Mouse (Mus musculus) spleen, adult 12 weeks (tissue): ENCODE measurements around the gene Dmrtb1.

ENCODE experiments used
- DNase-seq: peaks from one replicate; pipeline ENCODE4 v3.0.0; 2022; ENCODE audit warnings: low spot score

The Dmrtb1 gene

GRCm38 (mm10) chr4:107681099-107681849, 2.8 kb downstream of the Dmrtb1 start:
- no peak for DNase-seq

DNA sequence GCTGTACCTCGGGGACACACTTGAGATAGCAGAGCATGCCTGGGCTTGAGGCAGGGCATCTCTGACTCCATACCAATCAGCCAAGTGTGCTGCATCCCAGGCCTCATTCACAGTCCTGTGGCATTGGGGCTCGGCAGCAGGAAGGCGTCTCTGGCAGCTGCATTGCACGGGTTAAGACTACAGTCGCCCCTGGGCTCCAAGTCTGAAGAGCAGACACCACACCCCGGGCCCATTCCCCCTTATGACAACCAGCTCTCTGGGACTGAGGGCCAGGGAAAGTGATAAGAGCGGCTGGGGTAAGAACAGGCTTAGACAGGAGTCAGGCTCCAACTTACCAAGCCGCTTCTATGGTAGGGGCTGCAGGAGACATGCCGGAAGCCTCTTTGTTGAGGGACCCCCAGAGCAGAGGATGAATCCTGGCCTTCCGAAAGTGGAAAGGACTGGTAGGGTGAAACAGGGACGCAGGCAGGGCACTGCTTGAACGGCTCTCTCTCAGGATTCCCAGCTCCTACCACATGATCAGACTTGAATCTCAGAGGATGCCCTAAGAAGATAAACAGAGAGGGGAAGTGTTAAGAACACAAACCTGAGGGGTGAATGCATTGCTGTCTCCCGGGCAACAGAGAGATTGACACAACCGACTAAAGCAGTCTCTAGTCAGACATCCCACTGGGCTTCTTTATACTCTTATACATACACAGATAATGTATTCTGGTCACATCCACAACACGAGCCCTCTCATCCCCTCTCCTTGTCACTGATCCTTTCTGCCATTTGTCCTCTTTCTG, 3.5 kb downstream of the Dmrtb1 start:
- DNase-seq, result no peak

DNA sequence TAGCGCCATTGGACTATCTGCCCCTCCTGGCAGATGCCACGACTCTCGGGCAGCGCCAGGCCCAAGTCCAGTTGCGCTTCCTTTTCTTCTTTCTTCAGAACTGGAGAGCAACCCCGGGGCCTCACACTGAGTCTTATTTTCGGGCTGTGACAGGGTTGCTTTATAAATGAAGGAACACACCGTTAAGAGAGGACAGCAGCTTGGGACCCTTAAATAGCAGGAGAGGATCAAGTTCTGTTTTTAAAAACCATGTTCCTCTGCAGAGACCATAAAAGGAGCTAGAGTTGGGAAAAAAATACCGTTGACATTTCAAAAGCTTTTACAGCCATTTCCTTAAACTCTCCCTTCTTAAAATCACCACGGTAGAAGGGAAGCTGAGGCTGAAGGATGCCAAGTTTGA, 8.4 kb downstream of the Dmrtb1 start:
- no peak for DNase-seq

GRCm38 (mm10) chr4:107674322-107674644, 9.7 kb downstream of the Dmrtb1 start:
- DNase-seq, result no peak

GRCm38 (mm10) chr4:107673638-107674321, 10.2 kb downstream of the Dmrtb1 start:
- peak; percentile 51 for DNase-seq

- no peak for DNase-seq
Observed at GRCm38 (mm10) chr4:107670731-107671130, 13.3 kb downstream of the Dmrtb1 start.

DNA sequence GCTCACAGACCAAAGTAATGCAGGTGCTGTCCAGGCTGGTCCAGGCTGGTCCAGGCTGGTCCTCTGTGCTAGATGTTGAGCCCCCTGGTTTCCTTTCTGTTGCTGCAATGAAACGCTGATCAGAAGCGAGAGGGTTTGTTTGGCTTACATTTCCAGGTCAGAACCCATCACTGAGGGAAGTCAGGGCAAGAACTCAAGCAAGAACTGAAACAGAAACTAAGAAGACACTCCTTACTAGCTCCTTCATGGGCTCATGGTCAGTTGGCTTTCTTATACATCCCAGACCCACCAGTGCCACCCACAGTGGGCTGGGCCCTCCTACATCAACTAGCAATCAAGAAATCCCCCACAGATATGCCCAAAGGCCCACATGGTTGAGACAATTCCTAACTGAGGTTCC, 15.5 kb downstream of the Dmrtb1 start:
- DNase-seq, result no peak

DNA sequence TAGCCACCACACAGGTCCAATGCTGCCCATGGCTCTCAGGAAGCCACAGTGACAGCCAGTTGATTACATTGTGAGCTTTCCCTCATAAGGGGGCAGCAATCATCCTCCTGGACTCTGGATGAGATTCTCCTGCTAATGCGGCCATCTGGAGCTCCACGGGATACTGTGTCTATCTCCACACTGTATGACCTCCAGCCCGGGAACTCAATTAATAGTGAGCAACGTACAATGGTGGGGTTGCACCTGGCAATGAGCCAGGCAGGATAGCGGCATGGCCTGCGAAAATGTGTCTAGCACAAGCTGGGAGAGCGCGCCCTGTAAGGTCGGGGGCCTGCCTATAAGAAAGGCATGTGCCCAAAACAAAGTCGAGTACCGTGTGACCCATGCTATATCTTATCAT, 23.4 kb downstream of the Dmrtb1 start:
- DNase-seq, result no peak

DNA sequence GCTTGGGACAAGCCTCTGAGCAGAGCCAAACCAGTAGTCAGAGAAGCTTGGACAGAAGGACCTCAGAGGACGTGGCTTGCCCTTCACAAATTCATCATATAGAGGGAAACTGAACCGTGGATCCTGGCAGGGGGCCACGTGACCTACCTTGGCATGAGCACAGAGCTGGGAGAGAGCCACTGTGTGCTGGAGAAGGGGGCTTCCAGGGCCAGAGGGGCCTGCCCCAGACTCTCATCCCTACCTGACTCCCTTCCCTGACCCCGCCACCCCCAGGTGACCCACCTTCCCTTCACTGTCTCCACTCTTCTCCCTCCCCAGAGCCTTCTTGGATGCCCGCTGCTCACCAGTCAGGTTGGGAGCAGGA, 30.8 kb downstream of the Dmrtb1 start:
- no peak for DNase-seq

DNA sequence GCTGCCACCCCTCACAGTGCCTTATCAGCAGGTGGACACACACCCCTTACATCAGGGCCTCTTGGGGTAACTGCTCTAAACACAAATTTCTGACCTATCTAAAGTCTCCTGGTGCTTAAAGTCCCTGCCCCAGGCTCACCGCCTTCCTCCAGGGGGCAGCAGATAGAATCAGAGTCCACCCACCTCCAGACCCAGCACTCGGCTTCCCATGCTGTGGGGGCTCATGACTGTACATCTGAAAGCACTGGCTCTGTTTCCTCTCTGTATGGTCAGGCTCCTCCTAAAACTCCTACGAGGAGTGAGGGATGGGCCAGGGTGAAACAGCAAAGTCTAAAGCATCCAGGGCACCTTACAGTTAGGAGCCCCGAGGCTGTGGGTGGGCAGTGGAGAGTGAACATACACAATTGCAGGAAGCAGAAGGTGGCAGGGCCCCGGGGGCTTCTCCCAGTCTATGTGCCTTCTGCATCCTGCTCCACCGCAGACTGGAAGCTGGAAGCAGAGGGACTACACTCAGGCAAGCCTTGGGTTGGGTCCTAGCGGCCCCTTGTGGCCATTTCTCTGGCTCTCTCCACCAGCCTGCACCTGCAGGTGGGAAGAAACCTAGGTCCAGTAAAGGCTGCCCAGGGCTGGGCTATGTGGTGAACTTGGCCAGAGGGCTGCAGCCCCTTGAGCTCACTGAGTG, 31.3 kb downstream of the Dmrtb1 start:
- peak; percentile 12 for DNase-seq

DNA sequence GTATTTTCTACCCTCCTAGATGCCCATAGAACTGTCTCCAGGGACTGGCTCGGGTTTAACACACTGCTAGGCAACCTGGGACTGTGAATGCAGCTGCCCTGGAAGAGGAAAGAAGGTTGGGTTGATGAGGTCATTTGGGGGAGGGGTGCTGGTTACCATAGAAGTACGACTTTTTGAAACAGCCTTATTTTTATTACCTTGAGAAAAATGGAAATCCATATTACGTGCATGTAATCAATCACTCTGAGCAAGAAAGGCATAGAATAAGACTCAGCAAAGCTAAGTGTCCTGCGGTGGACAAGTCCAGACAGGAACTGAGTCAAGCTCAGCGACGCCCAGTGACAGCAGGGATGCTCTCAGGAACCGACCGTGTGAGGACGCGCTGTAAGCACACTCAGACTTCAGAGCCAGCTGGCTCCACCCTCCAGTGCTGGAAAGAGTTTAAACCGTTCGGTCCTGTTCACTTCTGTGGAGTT, 33.0 kb downstream of the Dmrtb1 start:
- no peak for DNase-seq

DNA sequence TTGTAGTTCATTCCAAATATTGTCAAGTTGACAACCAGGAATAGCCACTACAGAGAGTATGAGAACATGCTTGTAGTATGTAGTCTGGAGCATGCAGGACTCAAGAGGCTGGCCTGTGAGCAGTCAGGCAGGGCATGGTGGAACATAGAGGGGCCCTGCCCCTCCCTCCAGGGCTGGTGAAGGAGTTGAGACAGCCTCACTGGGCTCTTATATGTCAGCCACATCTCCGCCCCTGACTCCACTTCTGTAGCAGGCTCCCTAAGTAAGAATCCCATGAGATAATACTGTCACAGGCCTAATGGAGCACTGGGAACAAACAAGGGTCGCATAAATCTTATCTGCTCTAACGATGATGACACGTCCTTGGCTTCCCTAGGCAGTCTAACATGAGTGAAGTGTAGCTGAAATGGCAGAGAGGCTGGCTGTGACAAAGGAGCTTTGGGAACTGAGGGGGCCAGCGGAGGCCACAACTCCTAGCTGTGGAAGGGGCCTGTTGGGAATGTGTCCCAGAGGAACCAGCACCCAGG, 35.0 kb downstream of the Dmrtb1 start:
- no peak for DNase-seq

- DNase-seq, result no peak
Observed at GRCm38 (mm10) chr4:107641624-107642023, 42.4 kb downstream of the Dmrtb1 start.

DNA sequence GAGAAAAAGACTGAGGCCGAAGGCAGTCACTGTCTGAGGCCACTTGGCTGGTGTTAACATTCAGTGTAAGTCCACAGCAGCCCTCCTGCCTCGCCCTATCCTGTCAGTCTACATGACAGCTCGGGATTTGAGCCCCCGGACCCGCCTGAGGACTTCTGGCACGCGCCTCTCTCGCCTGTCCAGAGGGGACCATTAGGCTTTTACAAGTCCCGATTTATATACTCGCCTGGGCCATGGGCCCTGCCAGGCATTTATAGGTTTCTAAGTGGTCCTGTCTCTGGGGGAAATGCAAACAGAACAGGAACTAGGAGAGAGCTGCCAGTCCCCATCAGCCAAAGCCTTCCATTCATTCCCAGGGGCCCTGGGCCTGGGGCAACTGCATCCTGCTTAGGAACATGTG, 45.7 kb downstream of the Dmrtb1 start:
- no peak for DNase-seq

GRCm38 (mm10) chr4:107637670-107638069, 46.4 kb downstream of the Dmrtb1 start:
- DNase-seq, result no peak

DNA sequence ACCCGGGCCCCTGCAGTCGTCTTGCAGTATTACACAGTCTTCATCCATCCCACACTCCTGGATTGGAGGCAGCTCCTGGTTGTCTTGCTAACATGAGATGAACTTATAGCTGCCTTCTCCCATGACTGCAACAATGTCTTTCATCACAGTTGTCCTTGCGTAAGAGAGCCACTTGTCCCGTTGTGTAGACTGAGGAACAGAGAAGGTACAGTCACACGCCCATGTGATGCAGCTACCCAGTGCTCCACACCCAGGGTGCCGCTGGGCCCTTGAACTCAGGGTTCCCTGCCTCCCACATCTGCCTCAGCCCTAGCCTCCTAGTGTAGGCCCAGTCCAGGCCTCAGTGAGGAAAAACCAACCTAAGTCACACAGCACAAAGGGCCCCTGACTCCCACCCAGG, 47.9 kb downstream of the Dmrtb1 start:
- no peak for DNase-seq

- no peak for DNase-seq
Observed at GRCm38 (mm10) chr4:107634631-107635030, 49.4 kb downstream of the Dmrtb1 start.

DNA sequence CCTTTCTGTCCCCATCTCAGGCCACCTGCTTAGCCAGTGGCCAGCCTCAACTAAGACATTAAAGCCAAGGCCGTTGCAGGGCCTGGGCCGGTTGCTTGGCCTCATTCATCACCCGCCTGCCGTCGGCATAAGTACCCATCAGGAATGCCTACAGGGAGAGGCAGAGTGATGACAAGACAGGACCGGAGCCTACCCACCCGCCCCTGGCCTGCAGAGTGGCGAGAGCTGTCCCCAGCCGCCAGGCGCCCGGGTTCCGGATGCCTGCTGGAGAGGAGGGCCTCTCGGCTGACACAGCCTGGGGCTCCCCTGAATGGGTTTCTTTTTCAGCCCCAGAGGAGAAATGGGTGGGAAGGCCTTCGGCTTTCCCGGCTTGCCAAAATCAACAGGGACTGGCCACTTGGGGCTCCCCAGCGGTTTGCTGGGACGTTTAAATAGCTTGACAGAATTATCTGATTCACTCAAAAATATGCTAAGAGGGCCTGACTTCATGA, 55.1 kb downstream of the Dmrtb1 start:
- no peak for DNase-seq

GRCm38 (mm10) chr4:107628226-107628625, 55.8 kb downstream of the Dmrtb1 start:
- no peak for DNase-seq
